Mouse (Mus musculus) left cerebral cortex, postnatal 25 days (tissue): ENCODE data around the gene Siva1. TPM values are rescaled to one million over a fixed set of nuclear protein-coding genes. Genes with fewer than 3 reads are reported as not detected.

Experiments
- DNase-seq, 2 experiments: peaks; one replicate each; pipeline ENCODE4 v3.0.0; 2022; ENCODE audit warnings: low spot score in 2 of 2, mixed read lengths in 1 of 2
- intact Hi-C: fragments of 180-260 bp; cut with DNase I; formaldehyde crosslinking; loops from one replicate; pipeline ENCODE4 v1.15.1; 2025
- total RNA-seq, 2 experiments: library from RNA; stranded (reverse); gene quantifications; 2 replicates each; pipeline ENCODE4 v1.2.3; 2021

Siva1 gene
- total RNA-seq, 2 experiments from 2014 or later, result 17.4 to 18.8 TPM

DNA sequence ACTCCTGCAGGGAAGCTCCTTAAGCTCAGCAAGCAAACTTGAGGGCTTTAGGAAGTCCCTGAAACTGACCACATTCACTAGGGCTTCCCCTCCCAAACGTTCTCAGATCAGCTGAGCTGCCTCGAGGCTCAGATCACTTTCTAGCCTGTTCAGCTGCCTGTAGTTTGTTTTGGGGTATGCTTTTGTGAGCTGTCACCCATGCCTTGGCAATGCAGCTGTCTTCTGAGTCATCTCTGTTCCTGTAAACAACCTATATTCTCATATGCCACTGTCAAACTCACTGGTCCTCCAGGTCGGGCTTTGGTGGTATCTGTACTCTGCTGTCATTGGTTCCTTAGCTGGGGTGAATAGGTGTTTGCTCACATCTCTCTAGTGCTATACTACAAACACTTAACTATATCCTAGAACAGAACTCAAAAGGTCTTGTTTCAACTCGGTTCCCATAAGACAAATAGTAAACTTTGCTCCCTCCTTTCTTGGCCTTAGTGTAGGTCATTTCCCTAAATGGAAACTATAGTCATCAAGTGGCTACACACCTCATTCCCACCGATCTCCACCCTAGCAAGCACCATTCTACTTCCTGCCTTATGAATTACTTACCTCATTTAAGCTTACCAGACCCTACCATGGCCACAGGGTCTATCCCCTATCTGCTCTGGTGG is 7.4 kb downstream of the Siva1 start:
- intact Hi-C loops, result no loop called here

DNA sequence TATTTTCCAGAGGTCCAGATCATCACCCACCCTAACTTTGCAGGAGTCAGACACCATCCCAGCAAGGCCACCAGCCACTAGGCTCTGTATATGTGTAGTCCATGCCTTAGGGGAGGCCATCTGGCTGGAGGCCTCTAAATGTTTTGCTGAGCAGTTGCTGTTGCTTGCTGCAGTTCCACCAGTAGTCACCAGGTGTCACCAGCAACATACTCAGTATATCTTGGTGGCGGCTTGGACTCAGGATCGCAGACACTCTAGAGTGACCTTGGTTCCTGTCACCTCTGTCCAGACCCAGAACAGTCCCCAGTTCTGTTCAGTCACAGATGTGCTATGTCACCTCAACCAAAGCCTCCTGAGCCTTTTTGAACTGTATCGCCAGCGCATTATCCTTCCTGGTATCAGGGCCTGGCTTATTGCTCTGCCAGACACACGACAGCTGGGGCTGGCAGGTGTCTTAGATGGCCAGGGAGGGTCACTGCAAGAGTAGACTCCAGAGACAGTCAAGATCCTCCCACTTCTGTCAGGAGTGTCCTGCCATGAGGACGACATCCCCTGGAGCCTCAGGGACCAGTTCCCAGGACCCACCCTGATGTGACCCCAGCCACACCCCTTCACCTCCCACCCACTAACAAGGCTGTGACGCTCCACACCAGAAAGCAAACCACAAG is 8.8 kb downstream of the Siva1 start:
- intact Hi-C loops, result loop anchor here (1.0 kb wide), 2 partner anchors 22 to 54 kb away; no protein-coding TSS in a partner anchor

More for the DNA sequence above, 7.4 kb downstream of the Siva1 start:
- DNase-seq, result no peak

DNA sequence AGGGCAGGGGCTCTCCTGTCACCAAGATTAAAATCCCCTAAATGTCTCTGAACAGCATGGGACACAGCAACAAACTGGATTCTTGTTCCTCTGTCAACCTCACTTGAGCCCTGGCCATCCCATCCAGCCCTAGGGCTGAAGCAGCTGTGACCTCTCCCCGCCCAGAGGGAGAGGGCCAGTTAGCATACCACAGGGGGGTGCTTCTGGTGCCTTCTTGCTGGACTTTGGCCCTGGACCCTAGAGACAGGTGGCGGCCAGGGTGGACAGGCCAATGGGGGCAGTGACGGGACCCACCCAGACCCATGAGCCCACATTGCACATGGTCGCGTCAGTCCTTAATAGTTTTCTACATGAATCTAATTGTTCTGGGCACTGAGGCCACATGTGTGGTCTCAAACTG is 9.6 kb downstream of the Siva1 start:
- no peak for DNase-seq
- intact Hi-C loops, result no loop called here

More for the DNA sequence above, 8.8 kb downstream of the Siva1 start:
- peak; percentile 83 to 89 for DNase-seq

DNA sequence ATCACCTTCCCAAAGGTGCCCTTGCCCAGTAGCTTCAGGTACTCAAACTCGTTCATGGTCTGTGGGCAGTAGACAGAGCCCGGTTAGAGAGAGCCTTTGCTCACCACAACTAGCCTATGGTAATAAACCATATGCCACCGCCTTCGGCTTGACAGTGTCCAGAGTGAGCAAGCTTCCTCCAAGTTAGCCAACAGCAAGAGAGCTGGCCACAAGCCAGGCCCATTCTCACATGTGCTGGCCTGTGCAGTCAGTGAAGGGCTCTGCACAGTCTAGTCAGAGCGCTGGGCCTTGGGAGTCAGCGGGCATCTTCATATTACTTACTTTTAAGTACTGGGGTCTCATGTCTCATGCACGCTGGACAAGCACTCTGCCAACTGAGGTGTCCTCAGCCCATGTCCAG is 14.1 kb downstream of the Siva1 start:
- intact Hi-C loops, result no loop called here
- DNase-seq, result no peak

DNA sequence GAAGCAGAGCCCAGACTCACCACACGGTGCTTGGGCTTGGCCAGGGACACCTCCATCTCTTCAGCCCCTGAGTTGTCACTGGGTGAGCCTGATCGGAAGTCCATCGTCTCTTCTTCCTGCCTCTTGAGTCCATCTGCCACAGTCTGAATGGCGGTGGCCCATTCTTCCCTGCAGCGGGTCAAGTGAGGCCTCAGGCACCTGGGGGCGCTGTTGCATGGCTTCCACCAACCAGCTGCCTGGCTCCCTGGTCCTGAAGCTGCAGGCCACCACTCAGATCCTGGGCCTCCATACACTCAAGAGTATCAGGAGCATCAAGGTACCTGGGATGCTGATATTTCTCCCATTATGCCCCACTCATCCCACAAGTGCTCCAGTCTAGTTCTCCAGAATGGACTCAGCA is 14.6 kb downstream of the Siva1 start:
- intact Hi-C loops, result no loop called here
- DNase-seq, result peak; percentile 44 to 52

DNA sequence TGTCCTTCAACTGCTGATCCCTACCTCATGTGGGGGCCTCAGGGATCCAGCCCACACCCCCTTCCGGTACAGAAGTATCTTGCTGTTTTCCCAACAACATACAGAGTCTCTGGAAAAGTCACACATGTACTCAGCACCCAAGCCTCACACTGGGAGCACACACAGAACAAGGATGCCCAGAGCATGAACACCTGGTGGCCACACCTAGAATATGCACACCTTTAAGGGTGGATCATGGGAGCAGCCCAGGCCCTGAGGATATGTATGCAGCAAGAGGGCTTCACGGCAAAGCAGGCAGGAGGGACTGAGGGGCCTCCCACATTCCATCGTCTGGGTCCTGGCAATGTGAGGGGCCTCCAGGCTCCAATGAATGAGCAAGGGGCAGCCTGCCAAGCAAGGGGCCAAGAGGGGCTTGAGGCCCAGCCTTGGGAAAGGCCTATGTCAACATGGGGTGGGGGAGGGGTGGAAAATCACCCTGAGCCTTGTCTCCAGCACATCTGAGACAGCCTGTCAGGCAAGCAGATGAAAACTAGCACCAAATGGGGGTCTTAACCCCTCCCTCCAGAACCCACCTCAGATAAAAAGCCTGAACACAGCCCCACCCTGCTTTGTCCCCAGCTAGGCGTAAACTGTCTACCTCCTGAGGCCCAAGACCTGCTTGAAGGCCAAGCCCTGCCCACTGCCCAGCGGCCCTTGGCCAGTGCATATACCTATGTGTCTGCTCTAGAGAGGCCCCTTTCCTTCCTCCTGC is 16.3 kb downstream of the Siva1 start:
- DNase-seq, result no peak
- intact Hi-C loops, result no loop called here

DNA sequence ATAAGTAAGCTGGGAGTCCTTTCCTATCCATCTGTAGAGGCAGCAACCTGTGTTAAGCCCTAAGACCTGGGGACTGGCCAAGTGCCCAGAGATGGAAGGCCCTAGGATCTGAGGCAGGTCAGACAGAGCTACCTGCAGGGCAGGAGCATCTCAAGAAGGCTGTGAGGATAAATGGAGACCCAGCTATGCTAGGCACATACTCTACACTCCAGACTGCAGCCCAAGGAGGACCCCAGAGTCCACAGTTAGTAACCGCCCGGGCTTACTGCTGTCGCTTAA is 16.8 kb downstream of the Siva1 start:
- intact Hi-C loops, result no loop called here
- DNase-seq, result no peak

DNA sequence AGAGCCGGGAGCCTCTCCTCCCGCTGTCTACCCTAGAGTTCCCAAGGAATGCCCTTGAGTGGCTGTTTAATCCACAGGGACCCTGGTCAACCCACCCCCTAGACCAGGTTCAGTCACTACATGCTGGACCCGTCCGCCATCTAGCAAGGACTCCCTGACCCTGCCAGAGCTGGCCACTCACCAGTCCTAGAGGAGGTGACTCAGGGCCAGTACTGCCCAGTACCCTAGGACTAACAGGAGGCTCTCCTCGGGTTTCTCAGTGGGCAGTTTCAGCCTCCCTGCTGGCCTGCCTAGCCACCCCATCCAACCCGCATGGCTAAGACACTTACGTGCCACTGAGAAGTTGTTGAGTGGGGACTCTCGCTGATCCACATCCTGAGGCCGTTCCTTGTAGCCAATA is 17.4 kb downstream of the Siva1 start:
- no peak for DNase-seq
- intact Hi-C loops, result no loop called here

DNA sequence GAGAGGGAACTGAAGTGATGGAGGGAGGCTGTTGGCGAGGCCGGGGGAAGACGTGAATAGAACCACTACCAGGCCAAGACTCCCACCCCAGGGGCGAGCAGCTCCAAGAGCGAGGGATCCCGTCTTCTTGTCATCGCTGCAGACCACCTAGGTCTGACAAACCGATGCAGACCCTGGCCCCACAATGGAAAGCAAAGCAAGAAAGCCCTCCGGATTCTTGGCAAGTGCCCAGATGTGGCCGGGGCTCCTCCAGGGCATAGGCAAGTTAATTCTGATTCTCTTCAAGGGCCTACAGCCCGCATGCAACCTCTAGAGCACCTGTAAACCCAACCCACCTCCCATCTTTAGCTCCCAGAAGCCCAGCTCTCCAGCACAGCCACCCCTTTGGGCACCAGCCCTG is 18.8 kb downstream of the Siva1 start:
- intact Hi-C loops, result no loop called here
- DNase-seq, result no peak

DNA sequence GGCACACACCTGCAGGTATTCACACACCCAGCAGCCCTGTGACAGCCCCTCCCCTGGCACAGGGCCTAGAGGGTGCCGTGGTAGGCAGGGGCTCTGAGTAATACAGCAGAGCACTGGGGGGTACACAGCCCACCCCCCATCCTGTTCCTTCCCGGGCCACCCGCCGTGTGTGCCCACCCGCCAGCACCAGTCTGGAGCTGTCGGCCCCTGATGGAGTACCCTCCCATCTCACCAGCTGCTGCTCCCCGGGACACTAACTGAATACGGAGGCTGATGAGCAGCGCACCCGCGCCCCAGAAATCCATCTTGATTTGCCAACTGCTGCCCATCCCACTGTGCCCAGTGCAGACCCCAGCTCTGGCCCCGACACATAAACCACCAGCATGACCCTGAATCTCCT is 19.2 kb downstream of the Siva1 start:
- no peak for DNase-seq
- intact Hi-C loops, result no loop called here

DNA sequence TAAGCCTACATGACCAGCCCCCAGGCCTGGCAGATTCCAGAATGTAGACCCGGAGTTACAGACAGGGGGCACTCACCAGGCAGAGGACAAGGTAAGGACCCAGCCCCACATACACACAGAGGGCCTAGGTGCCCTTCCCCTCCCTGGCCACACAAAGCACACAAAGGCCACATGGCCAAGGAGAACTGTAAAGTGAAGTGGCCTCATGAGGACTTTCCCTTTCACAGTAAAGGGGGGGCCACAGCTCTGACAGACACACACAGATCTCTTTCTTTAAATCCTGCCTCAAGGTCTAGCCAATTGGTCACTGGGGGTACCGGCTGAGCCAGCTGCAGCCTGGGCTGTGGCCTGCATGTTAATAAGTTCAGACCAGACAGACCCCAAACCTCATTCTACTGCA is 19.6 kb downstream of the Siva1 start:
- no peak for DNase-seq
- intact Hi-C loops, result no loop called here

DNA sequence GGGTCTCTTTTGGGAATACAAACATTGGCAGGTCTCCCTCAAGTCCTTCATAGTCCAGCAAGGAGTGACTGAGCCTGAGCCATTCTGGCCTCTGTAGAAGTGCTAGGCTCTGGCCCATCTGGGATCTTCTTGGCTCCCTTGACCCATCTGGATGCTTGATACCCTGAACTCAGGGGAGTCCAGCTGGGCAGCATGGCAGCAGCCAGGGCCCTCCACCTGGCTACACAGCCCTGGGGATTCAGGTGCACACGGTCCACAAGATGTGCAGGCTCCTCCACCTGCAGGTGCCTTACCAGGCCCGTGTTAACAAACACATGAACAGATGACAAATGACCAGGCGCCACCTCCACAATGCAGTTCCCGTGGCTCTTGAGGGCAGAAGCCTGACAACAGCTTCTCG is 20.2 kb downstream of the Siva1 start:
- DNase-seq, result no peak
- intact Hi-C loops, result no loop called here

DNA sequence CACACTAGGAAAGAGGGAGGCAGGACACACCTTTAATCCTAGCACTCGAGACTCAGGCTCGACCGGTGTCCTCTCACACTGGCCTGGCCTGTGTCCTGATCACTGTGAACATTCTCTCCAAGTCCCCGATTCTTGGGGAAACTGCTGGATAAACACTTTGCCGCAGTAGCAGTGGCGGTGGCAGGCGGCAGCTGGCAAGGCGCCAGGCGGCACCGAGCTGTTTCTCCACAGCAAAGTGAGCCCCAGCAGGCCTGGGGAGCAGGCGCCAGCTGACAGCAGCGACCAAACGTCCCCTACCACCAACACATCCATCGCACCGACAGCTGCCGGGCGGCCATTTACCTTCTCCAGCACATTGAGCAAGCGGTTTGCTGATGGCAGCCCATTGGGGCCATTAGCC is 21.0 kb downstream of the Siva1 start:
- DNase-seq, result peak; percentile 79 to 83
- intact Hi-C loops, result no loop called here

DNA sequence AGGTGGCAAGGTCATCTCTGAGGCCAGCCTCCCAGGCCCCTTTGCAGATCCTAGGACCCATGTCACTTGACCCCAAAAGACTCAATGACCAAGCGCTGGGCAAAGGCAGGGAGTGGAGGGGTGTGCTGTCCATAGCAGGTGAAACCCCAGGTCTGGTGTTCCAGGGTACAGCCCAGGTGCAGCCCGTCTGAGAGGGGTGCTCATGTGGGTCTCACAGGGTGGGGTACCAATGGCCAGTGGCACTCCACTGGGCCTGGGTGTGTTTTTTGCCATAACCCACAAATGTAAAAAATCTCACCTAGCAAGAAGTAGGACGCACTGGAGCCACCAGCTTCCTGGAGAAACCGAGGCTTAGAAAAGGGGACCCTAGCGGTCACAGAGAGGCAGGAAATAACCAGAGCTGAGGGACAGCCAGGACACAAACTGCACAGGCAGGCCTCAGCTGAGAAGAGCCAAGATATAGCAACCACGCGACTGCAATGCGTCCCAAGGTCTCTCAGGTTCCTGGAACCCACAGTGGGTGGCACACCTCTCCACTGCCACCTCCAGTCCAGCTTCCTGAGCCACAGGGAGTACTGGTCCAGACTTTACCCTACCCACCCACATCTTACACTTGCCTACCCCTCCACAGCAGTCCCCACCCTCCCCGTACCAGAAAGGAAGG is 21.5 kb downstream of the Siva1 start:
- no peak for DNase-seq
- intact Hi-C loops, result no loop called here

DNA sequence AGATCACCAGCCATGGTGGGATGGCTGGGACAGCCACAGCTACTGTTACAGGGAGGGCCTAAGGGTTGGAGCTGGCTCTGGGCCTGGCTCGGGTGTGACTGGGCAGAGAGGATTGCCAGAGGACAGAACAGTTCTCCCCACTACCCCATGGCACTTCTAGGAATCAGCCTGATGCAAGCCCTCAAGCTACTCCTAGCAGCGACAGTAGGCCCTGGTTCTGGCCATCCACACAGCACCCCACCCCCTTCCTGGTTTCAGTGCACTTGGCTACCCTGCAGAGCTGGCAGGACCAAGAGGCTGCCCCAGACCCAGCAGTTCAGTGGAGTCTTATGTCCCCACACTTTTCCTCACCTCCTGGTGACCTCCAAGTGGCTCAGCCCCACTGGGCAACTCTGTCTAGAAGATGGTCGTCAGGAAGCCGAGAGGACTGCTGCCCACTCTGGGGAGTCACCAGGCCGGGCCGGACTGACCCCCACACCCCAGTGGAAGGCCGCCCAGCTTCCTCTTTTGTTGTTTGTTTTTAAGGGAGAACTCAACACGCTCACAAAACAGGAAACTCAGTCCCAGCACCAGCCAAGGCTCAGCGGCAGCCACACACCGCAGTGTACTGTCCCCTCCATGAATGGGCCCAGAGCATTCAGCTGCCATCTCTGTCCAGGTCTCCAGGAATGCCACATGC is 23.3 kb downstream of the Siva1 start:
- intact Hi-C loops, result no loop called here
- peak; percentile 31 to 47 for DNase-seq

DNA sequence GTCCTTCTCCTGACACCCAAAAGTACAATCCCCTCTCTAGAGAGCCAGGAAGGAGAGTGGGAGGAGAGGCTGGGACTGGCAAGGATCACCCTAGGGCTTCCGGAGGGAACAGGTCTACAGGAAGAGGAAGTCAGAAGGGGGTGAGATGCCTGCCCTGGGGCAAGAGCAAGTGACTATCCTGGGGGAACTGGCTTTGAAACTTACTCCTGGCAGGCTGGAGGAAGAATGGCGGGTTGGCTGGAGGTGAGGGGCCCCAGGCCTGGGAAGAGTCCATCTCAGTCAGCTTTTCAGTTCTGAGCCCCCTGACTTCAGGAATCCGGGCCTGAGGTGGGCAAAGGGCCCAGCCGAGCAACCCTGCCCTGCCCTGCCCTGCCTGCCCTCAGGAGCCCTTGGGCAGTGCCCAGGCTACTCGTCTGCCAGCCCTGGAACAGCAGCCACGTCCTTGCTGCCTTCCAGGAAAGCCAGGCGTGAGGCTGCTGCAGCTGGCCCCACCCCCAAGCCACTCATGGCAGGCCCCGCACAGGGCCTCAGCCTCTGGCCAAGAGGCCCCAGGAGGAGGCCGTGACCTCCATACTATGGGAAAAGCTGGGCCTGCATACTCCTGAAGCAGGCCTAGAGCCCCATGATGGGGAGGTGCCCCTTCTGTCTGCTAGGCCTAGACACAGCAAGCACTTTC is 26.4 kb downstream of the Siva1 start:
- intact Hi-C loops, result no loop called here
- no peak for DNase-seq

DNA sequence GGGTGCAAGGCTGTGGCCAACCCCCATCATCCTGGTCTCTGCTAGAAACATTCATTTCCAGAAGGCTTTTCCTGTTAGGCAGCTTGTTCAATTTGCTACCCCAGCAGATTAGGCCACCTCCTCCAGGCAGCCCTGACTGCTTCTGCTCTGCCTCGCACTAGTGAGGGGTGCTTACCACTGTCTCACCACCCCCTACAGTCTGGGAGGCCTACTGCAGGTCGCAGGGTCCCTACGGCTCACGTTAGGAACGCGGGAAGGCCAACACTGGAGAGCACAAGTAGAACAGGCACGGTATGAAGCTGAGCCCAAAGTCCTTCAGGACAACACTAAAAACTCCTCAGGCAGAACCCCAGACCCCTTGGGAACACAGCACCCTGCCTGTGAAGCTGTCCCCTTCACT is 27.4 kb downstream of the Siva1 start:
- intact Hi-C loops, result no loop called here
- no peak for DNase-seq

DNA sequence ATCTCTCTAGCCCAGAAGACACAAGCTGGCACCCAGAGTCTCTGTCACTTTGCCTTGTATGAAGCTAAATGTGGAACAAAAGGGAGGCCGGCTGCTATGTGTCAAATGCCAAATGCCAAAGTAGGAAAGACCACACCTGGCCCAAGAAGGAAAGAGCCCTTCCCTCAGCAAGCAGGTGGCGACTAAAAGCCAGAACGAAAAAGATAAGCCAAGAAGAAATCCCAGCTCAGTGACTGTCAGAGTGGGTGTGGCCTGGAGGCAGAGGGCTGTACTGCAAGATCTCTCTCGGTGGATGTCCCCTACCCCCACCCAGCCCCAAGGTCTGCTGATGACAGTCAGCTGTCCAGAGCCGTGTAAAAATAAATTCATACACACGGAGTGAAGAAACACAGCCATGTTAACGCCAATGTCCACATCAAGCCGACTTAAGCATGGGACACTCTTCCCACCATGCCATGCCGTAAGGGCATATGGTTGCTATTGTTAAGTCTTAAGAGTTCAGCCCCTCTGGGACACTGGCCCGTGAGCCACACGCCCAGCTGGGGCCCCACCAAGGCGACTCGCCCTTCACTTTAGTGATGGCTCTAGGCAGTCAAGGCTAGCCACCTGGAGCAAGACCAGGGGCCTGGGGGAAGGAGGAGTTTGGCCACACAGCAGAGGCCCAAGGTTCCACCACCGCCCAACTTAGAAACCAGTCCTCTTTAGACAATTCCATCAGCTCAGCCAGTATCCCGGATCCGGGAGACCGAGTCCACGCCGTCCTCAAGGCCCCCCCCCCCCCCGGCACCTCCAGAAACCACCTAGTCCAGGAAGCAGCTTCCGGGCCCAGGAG is 28.5 kb downstream of the Siva1 start:
- no peak for DNase-seq
- intact Hi-C loops, result no loop called here
